Mouse (Mus musculus) liver, adult (tissue): ENCODE results near the gene Prss48.
A peak's percentile ranks its signal among the peaks of the same experiment; 100 is the strongest.

Experiments used
- GATA4 ChIP-seq: IDR thresholded peaks from 2 replicates; pipeline ENCODE4 v1.6.1; 2014; ENCODE audit warnings: mild to moderate bottlenecking, low read length; ENCODE audit not compliant: insufficient replicate concordance

Prss48 gene

GRCm38 (mm10) chr3:85970742-85971598 is 31.3 kb downstream of the Prss48 start, which contains the start of gene Sh3d19:
TSS of gene Sh3d19 (plus strand) at chr3:85971109.
- TF ChIP-seq GATA4: 0 out of 2 replicates have a peak, but pooled peaks have one; percentile 15

DNA sequence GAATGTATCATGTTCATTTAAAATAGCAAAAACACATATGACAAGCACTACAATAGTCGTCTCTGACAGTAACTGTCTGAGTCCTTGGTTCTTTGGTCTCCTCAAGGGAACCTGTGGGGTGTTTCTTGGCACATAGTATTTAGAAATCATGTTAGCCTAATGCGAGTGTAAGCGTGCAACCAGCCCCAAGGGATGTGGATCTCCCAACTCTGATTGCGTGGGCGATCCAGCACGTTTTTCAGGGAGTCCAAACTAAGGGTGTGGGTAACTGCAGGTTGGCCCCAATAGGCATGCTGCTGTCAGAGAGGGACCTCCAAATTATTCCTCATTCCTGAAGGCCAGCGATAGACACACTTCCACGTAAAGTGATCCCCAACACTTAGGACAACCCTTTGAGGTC is 33.3 kb downstream of the Prss48 start:
- TF ChIP-seq GATA4: no peak

GRCm38 (mm10) chr3:85965479-85965878 is 36.8 kb downstream of the Prss48 start:
- no peak for TF ChIP-seq GATA4

GRCm38 (mm10) chr3:85961134-85961533 is 41.2 kb downstream of the Prss48 start:
- no peak for TF ChIP-seq GATA4

DNA sequence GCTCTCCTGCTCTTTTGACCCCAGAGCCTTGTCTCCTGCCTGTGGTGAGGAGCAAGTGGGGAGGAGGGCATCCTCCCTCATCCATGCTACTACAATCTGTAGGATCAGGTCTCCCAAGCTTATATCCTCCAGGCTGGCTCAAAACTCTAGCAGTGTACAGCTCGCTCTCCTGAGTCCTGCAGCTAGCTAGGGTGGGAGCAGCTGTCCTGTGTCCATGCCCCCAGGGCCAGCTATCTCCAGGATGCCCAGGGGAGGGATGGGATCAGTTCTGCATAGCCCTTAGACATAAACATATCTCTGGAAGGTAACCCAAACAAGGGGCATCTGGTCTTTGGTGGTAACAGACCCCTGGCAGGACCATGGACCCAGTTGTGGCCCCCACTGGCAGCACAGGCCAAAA is 42.6 kb downstream of the Prss48 start:
- no peak for TF ChIP-seq GATA4

DNA sequence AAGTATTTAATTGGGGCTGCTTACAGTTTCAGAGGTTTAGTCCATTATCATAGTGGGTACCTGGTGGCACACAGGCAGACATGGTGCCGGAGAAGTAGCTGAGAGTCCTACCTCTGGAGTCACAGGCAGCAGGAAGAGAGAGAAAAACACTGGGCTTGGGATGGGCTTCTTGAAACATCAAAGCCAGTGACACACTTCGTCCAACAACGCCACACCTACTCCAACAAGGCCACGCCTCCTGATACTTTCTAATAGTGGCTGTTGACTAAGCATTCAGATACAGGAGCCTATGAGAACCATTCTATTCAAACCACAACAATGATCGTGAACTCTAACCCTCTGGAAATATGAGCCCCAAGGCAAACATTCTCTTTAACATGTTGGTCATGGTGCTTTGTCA is 46.6 kb downstream of the Prss48 start:
- no peak for TF ChIP-seq GATA4

DNA sequence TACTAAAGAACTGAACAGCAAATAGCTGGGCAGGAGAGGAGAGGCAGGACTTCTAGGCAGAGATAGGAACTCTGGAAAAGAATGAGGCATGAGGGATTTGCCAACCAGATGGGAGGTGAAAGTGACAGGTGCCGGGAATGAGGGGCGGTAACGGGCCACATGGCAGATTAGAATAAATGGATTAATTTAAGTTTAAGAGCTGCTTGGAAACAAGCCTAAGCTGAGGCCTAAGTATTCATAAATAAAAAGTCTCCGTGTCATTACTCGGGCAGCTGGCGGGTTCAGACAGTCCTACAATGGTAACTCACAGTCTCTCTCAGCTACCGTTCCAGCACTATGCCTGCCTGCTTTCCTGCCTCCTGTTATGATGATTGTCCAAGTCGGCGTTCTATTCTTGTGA is 47.0 kb downstream of the Prss48 start:
- TF ChIP-seq GATA4: no peak

DNA sequence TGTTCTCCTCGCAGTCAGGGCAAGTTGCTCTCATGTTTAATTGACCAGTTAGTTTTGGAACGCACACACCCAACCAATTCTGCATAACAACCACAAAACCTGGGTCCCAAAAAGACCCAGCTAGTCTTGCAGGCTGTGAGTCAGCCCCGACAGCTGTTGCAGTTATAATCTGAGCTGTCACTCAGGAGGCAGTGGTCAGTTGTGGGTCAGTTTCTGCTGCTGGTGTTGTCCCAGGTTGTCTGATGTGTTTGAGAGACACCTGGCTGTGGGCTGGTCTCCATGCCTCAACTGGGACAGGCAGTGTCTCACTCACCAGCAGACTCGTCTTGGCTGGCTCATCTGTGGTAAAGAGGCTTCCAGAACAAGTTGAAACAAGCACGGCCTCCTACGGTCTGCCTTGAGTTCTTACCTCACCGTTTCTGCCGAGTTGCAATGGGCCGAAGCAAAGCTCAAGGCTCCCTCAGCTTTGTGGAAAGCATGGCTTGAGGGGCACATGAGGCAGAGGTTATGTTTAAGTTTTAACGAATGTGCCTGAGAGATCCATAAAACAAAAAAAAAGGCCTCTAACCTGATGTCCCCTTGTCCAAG is 49.5 kb downstream of the Prss48 start:
- TF ChIP-seq GATA4: no peak

GRCm38 (mm10) chr3:85950914-85951313 is 51.4 kb downstream of the Prss48 start:
- no peak for TF ChIP-seq GATA4
